Mouse (Mus musculus): Measurements from ENCODE around the gene Fdps. TPM values are rescaled to one million over a fixed set of nuclear protein-coding genes. Genes with fewer than 3 reads are reported as not detected.
A peak's percentile ranks its signal among the peaks of the same experiment; 100 is the strongest.

The Fdps gene
- polyA plus RNA-seq, 1 experiment from 2014 or later = 331 TPM

- Histone ChIP-seq H3K4me2 (peak overlapping the region; percentile 94), H3K4me3 (replicated peaks) (peak overlapping the region; percentile 55), H3K36me3 (peaks cover 20% of the 10 kb centered on the region), H3K27ac (peak overlapping the region; percentile 67), H3K9ac (peak overlapping the region; percentile 44; the same call in 1 of the 2 replicates), H3K27me3 (replicated peaks) (no peaks in the 10 kb centered on the region), H3K9me3 (no peaks in the 10 kb centered on the region), H3K4me1 (peaks cover 18% of the 10 kb centered on the region)
- under 1% methylated on average over 19 of the region's 19 CpGs for WGBS
- ATAC-seq (ENCODE audit: insufficient read depth, low FRiP score, low read depth) = peak; percentile 4; the same call in 1 of the 2 replicates
Measured at GRCm38 (mm10) chr3:89101459-89101811, 324 bp downstream of the Fdps start.

GRCm38 (mm10) chr3:89100811-89101210 lies 948 bp downstream of the Fdps start, which contains the start of gene Gm43738:
Gene Gm43738, minus strand, starts transcription at chr3:89101099.
- H3K4me1 ChIP-seq = peaks cover 18% of the 10 kb centered on the region
- H3K9me3 ChIP-seq = no peaks in the 10 kb centered on the region
- peak within 1 kb of the TSS; percentile 94 for H3K4me2 ChIP-seq
- ATAC-seq (ENCODE audit: insufficient read depth, low FRiP score, low read depth) = no peak
- peak within 1 kb of the TSS; percentile 44 for H3K9ac ChIP-seq
- H3K36me3 ChIP-seq = peaks cover 20% of the 10 kb centered on the region
- H3K27ac ChIP-seq = peak within 1 kb of the TSS; percentile 67
- peak within 1 kb of the TSS; percentile 55 for H3K4me3 ChIP-seq (replicated peaks)
- WGBS = 43% methylated on average over 7 of the region's 7 CpGs
- no peaks in the 10 kb centered on the region for H3K27me3 ChIP-seq (replicated peaks)

- H3K27me3 ChIP-seq (replicated peaks) = peaks cover 6% of the 10 kb centered on the region; the same call in 1 of the 2 replicates
- H3K9me3 ChIP-seq = no peaks in the 10 kb centered on the region
- peak overlapping the region; percentile 35; the same call in 1 of the 2 replicates for H3K27ac ChIP-seq
- peaks cover 29% of the 10 kb centered on the region for H3K36me3 ChIP-seq
- no peak for ATAC-seq (ENCODE audit: insufficient read depth, low FRiP score, low read depth)
- no peak overlapping the region for H3K4me3 ChIP-seq (replicated peaks)
- WGBS = 79% methylated on average over 10 of the region's 10 CpGs
- H3K9ac ChIP-seq = no peak overlapping the region
- peaks cover 16% of the 10 kb centered on the region for H3K4me1 ChIP-seq
- no peak overlapping the region for H3K4me2 ChIP-seq
Measured at GRCm38 (mm10) chr3:89094021-89094420, 7.7 kb downstream of the Fdps start.

GRCm38 (mm10) chr3:89093175-89093574 lies 8.6 kb downstream of the Fdps start, which contains the start of gene Rusc1:
Gene Rusc1, minus strand, starts transcription at chr3:89093311.
- Histone ChIP-seq H3K4me1 (peaks cover 22% of the 10 kb centered on the region), H3K27me3 (replicated peaks) (peaks cover 6% of the 10 kb centered on the region; the same call in 1 of the 2 replicates), H3K27ac (peak within 1 kb of the TSS; percentile 35; the same call in 1 of the 2 replicates), H3K9me3 (no peaks in the 10 kb centered on the region), H3K4me2 (peak within 1 kb of the TSS; percentile 100), H3K36me3 (peaks cover 23% of the 10 kb centered on the region), H3K9ac (no peak within 1 kb of the TSS), H3K4me3 (replicated peaks) (peak within 1 kb of the TSS; percentile 63)
- 1% methylated on average over 18 of the region's 18 CpGs for WGBS
- peak; percentile 54 for ATAC-seq (ENCODE audit: insufficient read depth, low FRiP score, low read depth)

- Histone ChIP-seq H3K27me3 (replicated peaks) (peaks cover 6% of the 10 kb centered on the region; the same call in 1 of the 2 replicates), H3K27ac (no peak overlapping the region), H3K36me3 (peaks cover 18% of the 10 kb centered on the region; the same call in 1 of the 2 replicates), H3K9me3 (no peaks in the 10 kb centered on the region), H3K4me1 (peaks cover 28% of the 10 kb centered on the region), H3K4me2 (peak overlapping the region; percentile 100), H3K9ac (no peak overlapping the region), H3K4me3 (replicated peaks) (peak overlapping the region; percentile 63)
- ATAC-seq (ENCODE audit: insufficient read depth, low FRiP score, low read depth) = no peak
- 29% methylated on average over 11 of the region's 11 CpGs for WGBS
Measured at GRCm38 (mm10) chr3:89092509-89093090, 9.2 kb downstream of the Fdps start.

- Histone ChIP-seq H3K27ac (no peak overlapping the region), H3K27me3 (replicated peaks) (peaks cover 6% of the 10 kb centered on the region; the same call in 1 of the 2 replicates), H3K4me1 (peaks cover 29% of the 10 kb centered on the region), H3K36me3 (peaks cover 15% of the 10 kb centered on the region; the same call in 1 of the 2 replicates), H3K4me3 (replicated peaks) (peak overlapping the region; percentile 63), H3K4me2 (peak overlapping the region; percentile 100), H3K9ac (no peak overlapping the region; the same call in 1 of the 2 replicates), H3K9me3 (no peaks in the 10 kb centered on the region)
- no peak for ATAC-seq (ENCODE audit: insufficient read depth, low FRiP score, low read depth)
- WGBS = 17% methylated on average over 20 of the region's 20 CpGs
Measured at GRCm38 (mm10) chr3:89091811-89092508, 9.8 kb downstream of the Fdps start.

GRCm38 (mm10) chr3:89090694-89091655 lies 10.8 kb downstream of the Fdps start:
- Histone ChIP-seq H3K27me3 (replicated peaks) (peaks cover 6% of the 10 kb centered on the region; the same call in 1 of the 2 replicates), H3K36me3 (peaks cover 10% of the 10 kb centered on the region; the same call in 1 of the 2 replicates), H3K4me2 (peak overlapping the region; percentile 100), H3K4me3 (replicated peaks) (peak overlapping the region; percentile 63), H3K9ac (peak overlapping the region; percentile 55), H3K27ac (peak overlapping the region; percentile 88), H3K9me3 (no peaks in the 10 kb centered on the region), H3K4me1 (peaks cover 29% of the 10 kb centered on the region)
- WGBS = under 1% methylated on average over 72 of the region's 74 CpGs
- peak; percentile 67 for ATAC-seq (ENCODE audit: insufficient read depth, low FRiP score, low read depth)

GRCm38 (mm10) chr3:89089882-89090591 lies 11.7 kb downstream of the Fdps start:
- ATAC-seq (ENCODE audit: insufficient read depth, low FRiP score, low read depth) = peak; percentile 82
- WGBS = under 1% methylated on average over 40 of the region's 40 CpGs
- peak overlapping the region; percentile 63 for H3K4me3 ChIP-seq (replicated peaks)
- H3K9ac ChIP-seq = peak overlapping the region; percentile 55
- peaks cover 6% of the 10 kb centered on the region; the same call in 1 of the 2 replicates for H3K27me3 ChIP-seq (replicated peaks)
- H3K4me2 ChIP-seq = peak overlapping the region; percentile 100
- H3K4me1 ChIP-seq = peaks cover 29% of the 10 kb centered on the region
- no peaks in the 10 kb centered on the region for H3K9me3 ChIP-seq
- H3K27ac ChIP-seq = peak overlapping the region; percentile 88
- peaks cover 12% of the 10 kb centered on the region; the same call in 1 of the 2 replicates for H3K36me3 ChIP-seq

- H3K4me1 ChIP-seq = peaks cover 29% of the 10 kb centered on the region
- 59% methylated on average over 14 of the region's 14 CpGs for WGBS
- peaks cover 6% of the 10 kb centered on the region; the same call in 1 of the 2 replicates for H3K27me3 ChIP-seq (replicated peaks)
- ATAC-seq (ENCODE audit: insufficient read depth, low FRiP score, low read depth) = no peak
- H3K36me3 ChIP-seq = 0 out of 2 replicates have a peak, but pooled peaks cover 5% of the 10 kb centered on the region
- H3K4me2 ChIP-seq = peak overlapping the region; percentile 100
- peak overlapping the region; percentile 63 for H3K4me3 ChIP-seq (replicated peaks)
- no peak overlapping the region for H3K27ac ChIP-seq
- 0 out of 2 replicates have a peak overlapping the region, but pooled peaks have one; percentile 32 for H3K9ac ChIP-seq
- no peaks in the 10 kb centered on the region for H3K9me3 ChIP-seq
Measured at GRCm38 (mm10) chr3:89088974-89089373, 12.8 kb downstream of the Fdps start.

GRCm38 (mm10) chr3:89087338-89088110 lies 14.2 kb downstream of the Fdps start:
- no peak overlapping the region for H3K9ac ChIP-seq
- 0 out of 2 replicates have a peak overlapping the region, but pooled peaks have one; percentile 6 for H3K4me3 ChIP-seq (replicated peaks)
- H3K36me3 ChIP-seq = 0 out of 2 replicates have a peak, but pooled peaks cover 5% of the 10 kb centered on the region
- H3K4me1 ChIP-seq = peaks cover 25% of the 10 kb centered on the region
- WGBS = 24% methylated on average over 21 of the region's 21 CpGs
- H3K27me3 ChIP-seq (replicated peaks) = peaks cover 6% of the 10 kb centered on the region; the same call in 1 of the 2 replicates
- no peaks in the 10 kb centered on the region for H3K9me3 ChIP-seq
- no peak overlapping the region; the same call in 1 of the 2 replicates for H3K27ac ChIP-seq
- no peak for ATAC-seq (ENCODE audit: insufficient read depth, low FRiP score, low read depth)
- H3K4me2 ChIP-seq = peak overlapping the region; percentile 46
